Comparison of ENCODE assay signal across 14 mouse cellular contexts in the genomic region with DNA sequence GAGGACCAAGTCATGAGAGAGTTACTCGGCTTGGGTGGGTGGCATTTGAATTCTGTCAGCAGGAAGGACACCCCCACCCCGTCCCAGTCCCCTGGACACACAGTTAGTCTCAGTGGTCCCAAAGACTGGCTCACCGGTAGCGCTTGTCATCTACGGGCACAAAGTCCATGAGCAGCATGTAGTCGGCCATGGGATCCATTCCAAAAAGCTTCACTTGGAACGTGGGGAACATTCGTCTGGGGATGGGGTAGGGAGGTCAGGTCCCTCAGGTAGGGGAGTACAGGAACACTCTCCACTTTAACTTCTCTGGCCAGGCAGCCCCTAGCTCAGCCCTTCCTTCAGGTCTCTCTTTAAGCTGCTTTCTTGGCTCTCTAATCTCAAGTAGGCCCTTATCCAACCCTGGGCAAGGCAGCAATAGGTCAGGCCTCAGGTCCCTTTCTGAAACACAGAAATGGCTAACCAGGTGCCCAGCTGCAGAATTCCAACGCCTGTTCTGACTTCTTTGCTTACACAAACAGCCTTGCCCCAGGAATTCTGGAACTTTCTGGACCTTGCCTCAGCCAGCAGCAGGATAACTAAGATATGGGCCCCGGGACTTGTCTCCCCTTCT. TPM values are rescaled to one million over a fixed set of nuclear protein-coding genes. Genes with fewer than 3 reads are reported as not detected.
DNase-seq lines count a peak whose midpoint lies in the region; ATAC-seq and TF ChIP-seq lines count a peak whose summit lies in the region.
"Had no signal": no experiment of that assay in that cellular context is flagged by ENCODE, and none has a peak within 500 bp of the region (broad histone marks: within the 10 kb centered on the region; RNA-seq: fewer than 3 reads in every experiment).

No protein-coding gene starts in this region.

- peak overlapping the region; percentile 90 for H3ac ChIP-seq in myocyte (ENCODE audit: control insufficient read depth, insufficient read length)

- 0 out of 2 replicates have a peak, but pooled peaks cover 5% of the 10 kb centered on the region for H3K4me1 ChIP-seq in lung, embryonic 14.5 days (ENCODE audit: insufficient read depth)
- peaks cover 9% of the 10 kb centered on the region for H3K4me1 ChIP-seq in hindbrain, embryonic 11.5 days (replicated peaks; ENCODE audit: control insufficient read depth, insufficient read depth, low read length)

- TF ChIP-seq POLR2A in myocyte (IDR thresholded peaks at IDR 0.05; ENCODE audit: insufficient read length, low read depth): no peak

- H3K4me3 ChIP-seq in lung, embryonic 14.5 days (ENCODE audit: low read depth, low read length): peak overlapping the region; percentile 59
- peak overlapping the region; percentile 44 for H3K4me3 ChIP-seq in hindbrain, embryonic 11.5 days (ENCODE audit: low read depth, low read length)
- peak overlapping the region; percentile 85 for H3K4me3 ChIP-seq in myocyte

- peaks cover 98% of the 10 kb centered on the region for H3K27me3 ChIP-seq in lung, embryonic 14.5 days (ENCODE audit: insufficient read depth, low read length)
- H3K27me3 ChIP-seq in hindbrain, embryonic 11.5 days (ENCODE audit: control insufficient read depth, insufficient read depth, low read length): peaks cover 96% of the 10 kb centered on the region
- no peaks in the 10 kb centered on the region for H3K27me3 ChIP-seq in myocyte (ENCODE audit: control insufficient read depth, insufficient read depth, insufficient read length)

- no peaks in the 10 kb centered on the region; the same call in 1 of the 2 replicates for H3K36me3 ChIP-seq in lung, embryonic 14.5 days (ENCODE audit: insufficient read depth)
- H3K36me3 ChIP-seq in hindbrain, embryonic 11.5 days (ENCODE audit: control insufficient read depth, insufficient read depth, low read length): no peaks in the 10 kb centered on the region
- no peaks in the 10 kb centered on the region for H3K36me3 ChIP-seq in myocyte (ENCODE audit: control insufficient read depth, insufficient read depth)
- H3K36me3 ChIP-seq: forebrain, embryonic 15.5 days had no signal

- no peaks in the 10 kb centered on the region for H3K9me3 ChIP-seq in lung, embryonic 14.5 days (ENCODE audit: low read depth, low read length)
- no peaks in the 10 kb centered on the region for H3K9me3 ChIP-seq in hindbrain, embryonic 11.5 days (ENCODE audit: control insufficient read depth, low read length)
- H3K9me3 ChIP-seq: forebrain, embryonic 15.5 days had no signal

- no peak for ATAC-seq in lung, embryonic 14.5 days (ENCODE audit: insufficient read depth)
- ATAC-seq in hindbrain, embryonic 11.5 days (ENCODE audit: low FRiP score): no peak
- ATAC-seq in inflammation-experienced regulatory T-cells, adult 6 months: no peak
- no peak for ATAC-seq in megakaryocyte, adult 5-6 weeks (ENCODE audit: poor library complexity, severe bottlenecking)
- ATAC-seq: forebrain, embryonic 15.5 days had no signal

- 34% methylated on average over 10 of the region's 10 CpGs for WGBS in lung, embryonic 14.5 days
- WGBS in hindbrain, embryonic 11.5 days: 9% methylated on average over 10 of the region's 10 CpGs

- H3K27ac ChIP-seq in lung, embryonic 14.5 days (ENCODE audit: low read depth): peak overlapping the region; percentile 38; the same call in 1 of the 2 replicates
- H3K27ac ChIP-seq in hindbrain, embryonic 11.5 days (ENCODE audit: low read depth, low read length): no peak overlapping the region
- H3K27ac ChIP-seq: forebrain, embryonic 15.5 days; macrophage had no signal

- peak overlapping the region; percentile 86 for H3K4me2 ChIP-seq in lung, embryonic 14.5 days
- peak overlapping the region; percentile 3; the same call in 1 of the 2 replicates for H3K4me2 ChIP-seq in hindbrain, embryonic 11.5 days (replicated peaks; ENCODE audit: low read depth, low read length)
- H3K4me2 ChIP-seq in myocyte (ENCODE audit: low read depth): peak overlapping the region; percentile 95

- H3K9ac ChIP-seq in lung, embryonic 14.5 days: peak overlapping the region; percentile 77
- no peak overlapping the region for H3K9ac ChIP-seq in hindbrain, embryonic 11.5 days (ENCODE audit: low read depth, low read length)
- H3K9ac ChIP-seq: forebrain, embryonic 15.5 days had no signal

- peaks cover 12% of the 10 kb centered on the region for H3K79me2 ChIP-seq in myocyte (ENCODE audit: control insufficient read depth, insufficient read depth)

- no peak for TF ChIP-seq CTCF in lung, embryonic 14.5 days (IDR thresholded peaks at IDR 0.05; ENCODE audit: low read depth)

- peak; percentile 38 for DNase-seq in embryo, embryonic 10.5 days (ENCODE audit: low spot score)
- DNase-seq in embryo, embryonic 10 days (ENCODE audit: low spot score): no peak
- DNase-seq in lung, embryonic 14.5 days: no peak
- no peak for DNase-seq in lung, postnatal 14 days
- no peak for DNase-seq in hindbrain, embryonic 11.5 days (ENCODE audit: low spot score)
- DNase-seq: adrenal gland, postnatal 25 days; kidney, adult 11 months; thymus, postnatal 36 days had no signal

TF ChIP-seq in myocyte, 11 proteins besides CTCF, POLR2A, EP300 and RAD21:
- TF ChIP-seq REST (IDR thresholded peaks at IDR 0.05; ENCODE audit: insufficient read depth, insufficient read length) (no peak), POLR2AphosphoS2 (IDR thresholded peaks at IDR 0.05; ENCODE audit: insufficient read length, low read depth) (no peak), MYOD1 (IDR thresholded peaks at IDR 0.05; ENCODE audit: control insufficient read depth in 1 of 3, insufficient read length in 2 of 3, low read depth in 2 of 3) (no peak), CEBPB (IDR thresholded peaks at IDR 0.05; ENCODE audit: insufficient read depth, poor library complexity, severe bottlenecking) (no peak), E2F4 (IDR thresholded peaks at IDR 0.05; ENCODE audit: insufficient read depth) (no peak), TCF12 (IDR thresholded peaks at IDR 0.05; ENCODE audit: insufficient read depth, poor library complexity, severe bottlenecking) (no peak), USF1 (IDR thresholded peaks at IDR 0.05; ENCODE audit: low read depth) (no peak)

RNA-seq across cellular contexts. Expression of gene Tbx1, which starts 5.5 kb away (rescaled TPM):
- polyA plus RNA-seq in lung, embryonic 14.5 days (2014; fragmentation: Nextera tagmentation; extraction: Ambion mirVana): 12.0 and 15.8 TPM in 2 replicates
- polyA plus RNA-seq in hindbrain, embryonic 11.5 days (2014; fragmentation: Nextera tagmentation; extraction: Ambion mirVana): 6.4 and 7.4 TPM in 2 replicates
- 16.9 TPM for polyA plus RNA-seq in myocyte (2012; fragmentation: generic; extraction: Trizol)
- polyA plus RNA-seq in inflammation-experienced regulatory T-cells, adult 6 months (2017; shearing (Covaris generic)): not detected
- total RNA-seq in megakaryocyte, adult 5-6 weeks (2015): not detected in 2 replicates
- not detected in 2 replicates for total RNA-seq in megakaryocyte, adult 5-6 weeks (2017)
- total RNA-seq: adrenal gland, postnatal 25 days; granulocyte monocyte progenitor cell, adult 5-6 weeks had no signal
- polyA plus RNA-seq: macrophage had no signal

RNA-seq across cellular contexts. Expression of gene Gp1bb, which starts 37.2 kb away (rescaled TPM):
- 3.8 and 4.1 TPM in 2 replicates for polyA plus RNA-seq in lung, embryonic 14.5 days (2014; fragmentation: Nextera tagmentation; extraction: Ambion mirVana)
- 8.9 and 9.5 TPM in 2 replicates for polyA plus RNA-seq in hindbrain, embryonic 11.5 days (2014; fragmentation: Nextera tagmentation; extraction: Ambion mirVana)
- polyA plus RNA-seq in myocyte (2012; fragmentation: generic; extraction: Trizol): 9.4 TPM
- not detected for polyA plus RNA-seq in inflammation-experienced regulatory T-cells, adult 6 months (2017; shearing (Covaris generic))
- total RNA-seq in megakaryocyte, adult 5-6 weeks (2015): 0.38 and 0.55 TPM in 2 replicates
- 0.70 TPM in 1 of 2 replicates, not detected in the other for total RNA-seq in megakaryocyte, adult 5-6 weeks (2017)
- total RNA-seq: adrenal gland, postnatal 25 days; granulocyte monocyte progenitor cell, adult 5-6 weeks had no signal

RNA-seq across cellular contexts. Expression of gene Gm49601, which starts 41.2 kb away (rescaled TPM):
- polyA plus RNA-seq in lung, embryonic 14.5 days (2014; fragmentation: Nextera tagmentation; extraction: Ambion mirVana): 1.2 and 1.7 TPM in 2 replicates
- polyA plus RNA-seq in hindbrain, embryonic 11.5 days (2014; fragmentation: Nextera tagmentation; extraction: Ambion mirVana): 3.9 and 6.0 TPM in 2 replicates
- polyA plus RNA-seq in myocyte (2012; fragmentation: generic; extraction: Trizol): 11.4 TPM
- not detected for polyA plus RNA-seq in inflammation-experienced regulatory T-cells, adult 6 months (2017; shearing (Covaris generic))
- total RNA-seq in megakaryocyte, adult 5-6 weeks (2015): 1.7 and 2.9 TPM in 2 replicates
- 0.61 and 3.2 TPM in 2 replicates for total RNA-seq in megakaryocyte, adult 5-6 weeks (2017)
- polyA plus RNA-seq: macrophage had no signal

RNA-seq across cellular contexts. Expression of gene Sept5, which starts 44.7 kb away (rescaled TPM):
- polyA plus RNA-seq in lung, embryonic 14.5 days (2014; fragmentation: Nextera tagmentation; extraction: Ambion mirVana): 19.3 and 20.1 TPM in 2 replicates
- polyA plus RNA-seq in hindbrain, embryonic 11.5 days (2014; fragmentation: Nextera tagmentation; extraction: Ambion mirVana): 63.4 and 64.4 TPM in 2 replicates
- polyA plus RNA-seq in myocyte (2012; fragmentation: generic; extraction: Trizol): 112 TPM
- polyA plus RNA-seq in inflammation-experienced regulatory T-cells, adult 6 months (2017; shearing (Covaris generic)): under 1 TPM; 0.72 to 0.78 (median 0.77) TPM
- 19.5 and 23.5 TPM in 2 replicates for total RNA-seq in megakaryocyte, adult 5-6 weeks (2015)
- 11.6 and 17.0 TPM in 2 replicates for total RNA-seq in megakaryocyte, adult 5-6 weeks (2017)

Comparison
In these comparisons a context has a peak if more than half of its experiments do, and no peak if none do; other contexts are left out.
1. H3K4me2 ChIP-seq: peak in every context shown above with its lines; median percentile 95 in myocyte; 86 in lung, embryonic 14.5 days; 3 in hindbrain, embryonic 11.5 days.